Mouse (Mus musculus) heart, embryonic 13.5 days (tissue): Measurements from ENCODE around the gene Gm11114. TPM values are rescaled to one million over a fixed set of nuclear protein-coding genes. Genes with fewer than 3 reads are reported as not detected.

Experiments
- ATAC-seq: fragments of 200-750 bp; cut with Nextera tagmentation; 2 replicates; pipeline ENCODE4 v1.8.0; 2017; ENCODE audit warnings: moderate TSS enrichment; ENCODE audit not compliant: insufficient number of reproducible peaks, low FRiP score, low TSS enrichment; ENCODE audit errors: extremely low read depth
- H3K27ac ChIP-seq: fragments of 300-500 bp; sonication (generic); replicated peaks from 2 replicates; pipeline ENCODE4 v1.5.1; 2015; ENCODE audit warnings: moderate library complexity, mild to moderate bottlenecking, inconsistent platforms
- H3K27me3 ChIP-seq: fragments of 300-500 bp; sonication (generic); replicated peaks from 2 replicates; pipeline ENCODE4 v1.6.1; 2015; ENCODE audit warnings: mild to moderate bottlenecking, inconsistent platforms
- H3K36me3 ChIP-seq: fragments of 300-500 bp; sonication (generic); 2 replicates; pipeline ENCODE4 v1.6.1; 2015; ENCODE audit warnings: mild to moderate bottlenecking, inconsistent platforms
- H3K4me1 ChIP-seq: fragments of 300-500 bp; sonication (generic); 2 replicates; pipeline ENCODE4 v1.6.1; 2015; ENCODE audit warnings: inconsistent platforms
- H3K4me2 ChIP-seq: fragments of 300-500 bp; sonication (generic); 2 replicates; pipeline ENCODE4 v1.6.1; 2015; ENCODE audit warnings: inconsistent platforms, mild to moderate bottlenecking, moderate library complexity
- H3K4me3 ChIP-seq: fragments of 300-500 bp; sonication (generic); 2 replicates; pipeline ENCODE4 v1.5.1; 2015; ENCODE audit warnings: moderate library complexity, mild to moderate bottlenecking, inconsistent platforms
- H3K9ac ChIP-seq: fragments of 300-500 bp; sonication (generic); 2 replicates; pipeline ENCODE4 v1.6.1; 2015; ENCODE audit warnings: inconsistent platforms, mild to moderate bottlenecking, moderate library complexity
- H3K9me3 ChIP-seq: fragments of 300-500 bp; sonication (generic); 2 replicates; pipeline ENCODE4 v1.6.1; 2016; ENCODE audit warnings: inconsistent platforms
- WGBS: fragments of 180-500 bp; shearing (Covaris S2); methylation state at CpG from one replicate; pipeline ENCODE4 v1.1.7; 2015; ENCODE audit warnings: mixed read lengths; 5-methylcytosine and 5-hydroxymethylcytosine counted together
- polyA plus RNA-seq: library from polyadenylated mRNA; unstranded; fragments of >200 nt; fragmentation: Nextera tagmentation; extraction: Ambion mirVana; gene quantifications from 2 replicates; pipeline ENCODE4 v1.2.1, GENCODE M21; 2015

The Gm11114 gene
- not detected in 2 replicates for polyA plus RNA-seq

- no peaks in the 10 kb centered on the region for H3K9me3 ChIP-seq
- no peaks in the 10 kb centered on the region for H3K4me1 ChIP-seq
- no peak within 1 kb of the TSS for H3K4me3 ChIP-seq
- no peak within 1 kb of the TSS for H3K27ac ChIP-seq
- ATAC-seq: no peak
- no peaks in the 10 kb centered on the region for H3K36me3 ChIP-seq
- H3K9ac ChIP-seq: no peak within 1 kb of the TSS
- 84% methylated on average over 6 of the region's 6 CpGs for WGBS
- no peak within 1 kb of the TSS for H3K4me2 ChIP-seq
- H3K27me3 ChIP-seq: no peaks in the 10 kb centered on the region
Measured at GRCm38 (mm10) chr9:85312473-85312872, at the start of gene Gm11114. Gm11114 (plus strand) TSS chr9:85312773.

- Histone ChIP-seq H3K9ac (no peak overlapping the region), H3K4me2 (no peak overlapping the region), H3K27ac (no peak overlapping the region), H3K4me3 (no peak overlapping the region), H3K36me3 (no peaks in the 10 kb centered on the region), H3K27me3 (no peaks in the 10 kb centered on the region), H3K4me1 (0 out of 2 replicates have a peak, but pooled peaks cover 4% of the 10 kb centered on the region), H3K9me3 (0 out of 2 replicates have a peak, but pooled peaks cover 6% of the 10 kb centered on the region)
- no peak for ATAC-seq
- WGBS: 75% methylated on average over 5 of the region's 5 CpGs
Measured at GRCm38 (mm10) chr9:85266847-85267246, 45.7 kb upstream of the Gm11114 start.

GRCm38 (mm10) chr9:85274114-85274513, 38.5 kb upstream of the Gm11114 start:
- 72% methylated on average over 2 of the region's 2 CpGs for WGBS
- no peaks in the 10 kb centered on the region for H3K36me3 ChIP-seq
- H3K9ac ChIP-seq: no peak overlapping the region
- H3K27me3 ChIP-seq: no peaks in the 10 kb centered on the region
- H3K4me3 ChIP-seq: no peak overlapping the region
- 0 out of 2 replicates have a peak, but pooled peaks cover 6% of the 10 kb centered on the region for H3K9me3 ChIP-seq
- H3K27ac ChIP-seq: no peak overlapping the region
- no peaks in the 10 kb centered on the region for H3K4me1 ChIP-seq
- ATAC-seq: no peak
- no peak overlapping the region for H3K4me2 ChIP-seq

- H3K4me2 ChIP-seq: no peak overlapping the region
- no peaks in the 10 kb centered on the region for H3K27me3 ChIP-seq
- no peak overlapping the region for H3K4me3 ChIP-seq
- no peak for ATAC-seq
- H3K4me1 ChIP-seq: no peaks in the 10 kb centered on the region
- no peaks in the 10 kb centered on the region for H3K9me3 ChIP-seq
- H3K9ac ChIP-seq: no peak overlapping the region
- H3K27ac ChIP-seq: no peak overlapping the region
- 74% methylated on average over 4 of the region's 4 CpGs for WGBS
- H3K36me3 ChIP-seq: no peaks in the 10 kb centered on the region
Measured at GRCm38 (mm10) chr9:85302849-85303248, 9.7 kb upstream of the Gm11114 start.

- Histone ChIP-seq H3K27ac (no peak overlapping the region), H3K4me1 (no peaks in the 10 kb centered on the region), H3K9ac (no peak overlapping the region), H3K36me3 (no peaks in the 10 kb centered on the region), H3K4me2 (no peak overlapping the region), H3K27me3 (no peaks in the 10 kb centered on the region), H3K9me3 (no peaks in the 10 kb centered on the region), H3K4me3 (no peak overlapping the region)
- ATAC-seq: no peak
- 83% methylated on average over 3 of the region's 3 CpGs for WGBS
Measured at GRCm38 (mm10) chr9:85303378-85303777, 9.2 kb upstream of the Gm11114 start.

- no peak overlapping the region for H3K9ac ChIP-seq
- no peak overlapping the region for H3K4me3 ChIP-seq
- no peak overlapping the region for H3K4me2 ChIP-seq
- no peaks in the 10 kb centered on the region for H3K27me3 ChIP-seq
- no peaks in the 10 kb centered on the region for H3K9me3 ChIP-seq
- peaks cover 9% of the 10 kb centered on the region for H3K36me3 ChIP-seq
- 42% methylated on average over 1 of the region's 1 CpGs for WGBS
- peaks cover under 1% of the 10 kb centered on the region; the same call in 1 of the 2 replicates for H3K4me1 ChIP-seq
- ATAC-seq: no peak
- no peak overlapping the region for H3K27ac ChIP-seq
Measured at GRCm38 (mm10) chr9:85316122-85316521, 3.5 kb downstream of the Gm11114 start.

- H3K4me3 ChIP-seq: no peak overlapping the region
- H3K9me3 ChIP-seq: no peaks in the 10 kb centered on the region
- H3K36me3 ChIP-seq: peaks cover 22% of the 10 kb centered on the region
- no peaks in the 10 kb centered on the region for H3K27me3 ChIP-seq
- no peak overlapping the region for H3K27ac ChIP-seq
- H3K9ac ChIP-seq: no peak overlapping the region
- 66% methylated on average over 8 of the region's 8 CpGs for WGBS
- H3K4me1 ChIP-seq: peaks cover 31% of the 10 kb centered on the region
- no peak overlapping the region for H3K4me2 ChIP-seq
- no peak for ATAC-seq
Measured at GRCm38 (mm10) chr9:85320167-85320951, 7.8 kb downstream of the Gm11114 start.

- Histone ChIP-seq H3K36me3 (peaks cover 22% of the 10 kb centered on the region), H3K27me3 (no peaks in the 10 kb centered on the region), H3K9ac (peak overlapping the region; percentile 92), H3K4me1 (peaks cover 31% of the 10 kb centered on the region), H3K9me3 (no peaks in the 10 kb centered on the region), H3K27ac (peak overlapping the region; percentile 95), H3K4me3 (peak overlapping the region; percentile 86), H3K4me2 (peak overlapping the region; percentile 90)
- no peak for ATAC-seq
- WGBS: 38% methylated on average over 11 of the region's 11 CpGs
Measured at GRCm38 (mm10) chr9:85324158-85324875, 11.7 kb downstream of the Gm11114 start.

GRCm38 (mm10) chr9:85325201-85325868, 12.8 kb downstream of the Gm11114 start:
- Histone ChIP-seq H3K36me3 (peaks cover 19% of the 10 kb centered on the region), H3K9ac (peak overlapping the region; percentile 92), H3K27me3 (no peaks in the 10 kb centered on the region), H3K4me3 (peak overlapping the region; percentile 86), H3K4me1 (peaks cover 31% of the 10 kb centered on the region), H3K4me2 (peak overlapping the region; percentile 90), H3K27ac (peak overlapping the region; percentile 95), H3K9me3 (no peaks in the 10 kb centered on the region)
- 26% methylated on average over 17 of the region's 17 CpGs for WGBS
- ATAC-seq: no peak

GRCm38 (mm10) chr9:85326292-85327241, 14.0 kb downstream of the Gm11114 start:
- H3K9me3 ChIP-seq: no peaks in the 10 kb centered on the region
- under 1% methylated on average over 88 of the region's 88 CpGs for WGBS
- ATAC-seq: peak; percentile 34
- peaks cover 9% of the 10 kb centered on the region for H3K36me3 ChIP-seq
- H3K9ac ChIP-seq: peak overlapping the region; percentile 92
- peak overlapping the region; percentile 86 for H3K4me3 ChIP-seq
- H3K27ac ChIP-seq: peak overlapping the region; percentile 95
- H3K4me2 ChIP-seq: peak overlapping the region; percentile 90
- H3K4me1 ChIP-seq: peaks cover 26% of the 10 kb centered on the region
- H3K27me3 ChIP-seq: no peaks in the 10 kb centered on the region
